Mouse (Mus musculus) c-Kit-negative CD71-positive TER-119-positive erythroid progenitor cells, embryonic 14.5 days (primary cell): ENCODE data around the gene 0610030E20Rik.
A peak's percentile ranks its signal among the peaks of the same experiment; 100 is the strongest.

Experiments
- DNase-seq: peaks from one replicate; pipeline ENCODE4 v3.0.0-alpha.2; 2013; ENCODE audit warnings: low read depth, low spot score

The 0610030E20Rik gene

DNA sequence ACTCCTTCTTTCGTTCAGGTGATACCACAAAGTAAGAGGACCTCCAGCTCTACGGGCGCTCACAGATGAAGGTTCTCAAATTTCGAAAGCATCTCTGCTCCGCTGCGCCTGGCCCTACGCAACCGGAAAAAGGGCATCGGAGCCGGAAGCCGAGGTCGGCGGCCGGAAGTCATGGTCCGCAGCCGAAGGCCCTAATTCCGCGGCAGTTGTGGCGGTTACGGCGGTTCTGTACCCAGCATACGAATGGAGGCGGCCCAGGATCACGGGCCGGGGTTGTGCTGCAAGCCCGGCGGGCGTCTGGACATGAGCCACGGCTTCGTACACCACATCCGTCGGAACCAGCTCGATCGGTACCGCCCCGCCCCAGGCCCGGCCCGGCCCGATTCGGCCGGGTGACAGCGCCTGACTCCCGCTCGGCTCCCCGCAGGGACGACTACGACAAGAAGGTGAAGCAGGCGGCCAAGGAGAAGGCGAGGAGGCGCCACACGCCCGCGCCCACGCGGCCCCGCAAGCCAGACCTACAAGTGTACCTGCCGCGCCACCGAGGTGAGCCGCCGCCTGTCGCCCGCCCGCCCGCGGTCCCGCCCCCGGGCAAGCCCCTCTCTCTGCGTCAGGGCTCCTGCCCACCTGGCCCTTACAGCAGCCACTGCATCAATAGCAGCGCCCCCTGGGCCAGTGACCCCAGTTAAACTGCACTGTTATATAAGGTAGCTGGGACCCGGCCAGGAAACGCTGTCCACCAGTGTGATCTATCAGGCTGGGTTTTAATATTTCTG is at the start of gene 0610030E20Rik:
TSS of gene 0610030E20Rik (plus strand) at position 152 of the 776 bp plus-strand sequence.
- DNase-seq: peak; percentile 60

DNA sequence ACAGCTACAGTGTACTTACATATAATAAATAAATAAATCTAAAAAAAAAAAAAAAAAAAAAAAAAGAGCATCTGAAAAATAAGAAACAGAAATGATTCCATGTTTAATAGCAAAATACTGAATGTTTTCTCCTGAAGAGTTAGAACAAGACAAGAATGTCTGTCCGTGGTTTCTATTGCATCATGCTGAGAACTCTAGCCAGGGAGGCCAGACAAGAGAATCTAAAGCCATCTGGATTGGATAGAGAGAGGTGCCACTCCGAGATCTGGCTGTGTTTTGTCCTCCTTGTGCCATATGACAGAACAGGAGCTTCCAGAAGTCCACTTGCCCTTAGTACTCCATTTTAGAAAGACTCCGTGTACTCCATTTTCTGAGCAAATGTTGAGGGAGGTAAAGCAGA is 49.3 kb upstream of the 0610030E20Rik start:
- DNase-seq: no peak

DNA sequence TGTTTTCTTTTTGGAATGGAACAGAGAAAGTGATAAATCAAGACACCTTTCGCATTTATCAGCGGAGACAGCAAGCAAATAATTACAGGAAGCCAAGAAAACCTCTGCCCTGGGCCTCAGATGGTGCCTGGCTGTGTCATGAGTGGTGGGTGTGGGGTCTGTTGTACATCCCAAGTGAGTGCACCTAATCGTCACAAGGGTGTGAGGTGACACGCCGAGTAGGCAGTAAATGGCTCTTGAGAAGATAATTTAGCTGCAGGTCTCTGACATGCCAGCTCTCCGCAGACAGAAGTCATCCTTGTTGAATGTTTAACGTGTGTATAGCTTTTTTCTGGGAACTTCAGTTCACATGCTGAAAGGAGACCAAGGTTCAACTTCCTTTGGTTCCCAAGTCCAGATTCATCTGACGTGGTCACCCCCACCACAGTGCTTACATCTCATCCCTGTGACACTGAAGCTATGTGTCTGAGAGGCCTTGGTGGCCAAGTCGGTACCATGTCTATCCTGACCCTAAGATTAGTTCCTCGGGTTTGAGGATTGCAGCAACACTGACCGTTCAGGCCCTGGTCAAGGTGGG is 44.7 kb upstream of the 0610030E20Rik start:
- no peak for DNase-seq

DNA sequence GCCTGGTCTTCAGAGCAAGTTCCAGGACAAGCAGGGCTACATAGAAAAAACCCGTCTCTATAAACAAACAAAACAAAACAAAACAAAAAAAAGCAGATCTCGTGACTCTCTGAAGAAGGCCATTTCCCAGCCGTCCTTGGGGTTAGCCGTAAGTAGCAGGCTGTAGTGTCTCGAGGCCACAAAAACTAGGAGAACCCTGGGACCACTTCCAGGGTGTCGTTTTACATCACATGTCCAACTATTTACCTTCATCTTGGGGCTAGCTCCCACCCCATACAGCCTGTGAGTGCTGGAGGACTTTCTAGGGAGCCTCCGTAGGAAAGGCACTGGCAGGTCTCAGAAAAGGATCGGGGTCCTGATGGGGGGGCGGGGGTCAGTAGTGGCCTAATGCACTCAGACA is 43.6 kb upstream of the 0610030E20Rik start:
- DNase-seq: no peak

DNA sequence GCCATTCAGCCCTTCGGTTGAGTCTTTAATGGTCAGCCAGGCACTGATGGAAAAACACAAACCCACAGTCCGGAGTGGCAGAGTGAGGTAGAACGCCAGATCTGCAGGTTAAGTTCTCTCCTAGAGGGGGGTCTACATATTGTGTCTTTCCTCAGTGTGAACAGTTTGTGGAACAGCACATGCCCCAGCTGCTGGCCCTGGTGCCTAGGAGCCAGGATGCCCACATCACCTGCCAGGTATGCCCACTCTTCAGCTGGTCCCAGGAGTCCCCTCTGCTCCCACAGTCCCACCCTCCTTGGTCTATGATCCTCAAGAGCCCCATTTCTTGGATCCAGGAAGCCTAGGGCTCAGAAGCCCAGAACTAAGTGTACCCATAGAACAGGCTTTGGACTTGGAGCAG is 34.9 kb upstream of the 0610030E20Rik start:
- no peak for DNase-seq

DNA sequence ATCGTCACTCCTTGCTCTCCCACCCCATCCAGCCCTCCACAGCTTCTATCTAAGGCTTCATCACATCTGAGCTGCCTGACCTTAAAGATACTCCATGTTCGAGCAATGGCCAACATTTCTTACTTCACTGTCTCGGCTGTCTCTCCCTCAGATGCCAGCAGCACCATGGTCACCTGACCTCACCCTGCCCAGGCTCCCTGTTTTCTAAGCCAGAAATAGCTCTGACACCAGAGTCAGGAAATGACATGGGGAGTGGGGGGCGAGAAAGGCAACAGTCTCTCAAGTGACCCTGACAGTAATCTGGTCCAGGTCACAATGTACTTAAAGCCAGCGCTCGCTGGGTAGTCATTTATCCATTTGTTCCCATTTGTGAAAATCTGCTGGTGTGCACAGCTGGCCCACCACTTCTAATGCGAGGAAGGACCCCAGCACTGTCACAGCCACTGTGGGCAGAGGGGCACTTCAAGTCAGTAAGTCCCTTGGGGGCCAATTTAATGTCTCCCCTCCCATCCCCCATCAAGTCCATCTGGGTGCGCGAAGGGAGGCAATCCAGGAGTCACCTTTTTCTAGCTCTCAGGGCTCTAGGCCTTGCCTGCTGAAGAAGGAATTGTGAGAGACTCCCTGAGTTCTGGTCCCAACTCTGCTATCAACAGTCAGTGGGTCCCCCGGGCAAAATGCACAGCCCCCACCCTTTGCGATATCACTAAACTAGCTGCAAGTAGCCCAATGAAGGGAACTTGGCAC is 33.8 kb upstream of the 0610030E20Rik start:
- no peak for DNase-seq

DNA sequence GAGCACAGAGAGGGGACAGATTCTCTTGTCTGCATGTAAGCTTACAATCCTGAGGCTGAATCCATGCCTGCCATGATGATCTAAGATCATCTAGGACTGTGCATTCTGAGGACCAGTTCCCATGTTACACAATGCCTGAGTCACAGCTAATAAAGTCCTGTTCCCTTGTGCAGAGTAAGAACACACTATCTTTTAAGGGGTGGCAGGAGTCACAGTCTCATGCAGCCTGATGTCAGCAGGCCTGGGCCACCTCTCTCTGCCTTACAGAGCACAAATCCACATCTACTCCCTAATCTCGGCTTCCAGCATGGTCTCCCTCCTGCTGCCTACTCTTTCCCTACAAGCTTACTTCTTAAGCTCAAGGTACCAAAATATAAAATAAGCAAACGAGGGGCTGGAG is 31.7 kb upstream of the 0610030E20Rik start:
- no peak for DNase-seq

DNA sequence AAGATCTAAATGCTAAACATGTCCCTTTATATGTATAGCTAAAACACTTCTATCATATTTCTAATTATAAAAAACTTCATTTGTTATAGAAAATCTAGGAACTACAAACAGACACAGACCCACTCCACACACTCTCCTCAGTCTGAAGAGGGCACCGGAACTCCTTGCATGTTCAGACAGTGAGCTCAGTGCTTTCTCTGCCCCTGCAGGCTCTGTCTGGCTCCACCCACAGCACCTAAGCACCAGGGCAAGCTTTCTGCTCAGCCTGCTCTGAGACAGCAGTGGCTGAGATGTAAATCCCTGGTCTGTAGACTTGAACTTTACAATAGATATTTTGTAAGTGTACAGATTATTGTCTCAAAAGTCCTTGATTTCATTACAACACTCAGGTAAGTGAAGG is 31.1 kb upstream of the 0610030E20Rik start:
- no peak for DNase-seq

DNA sequence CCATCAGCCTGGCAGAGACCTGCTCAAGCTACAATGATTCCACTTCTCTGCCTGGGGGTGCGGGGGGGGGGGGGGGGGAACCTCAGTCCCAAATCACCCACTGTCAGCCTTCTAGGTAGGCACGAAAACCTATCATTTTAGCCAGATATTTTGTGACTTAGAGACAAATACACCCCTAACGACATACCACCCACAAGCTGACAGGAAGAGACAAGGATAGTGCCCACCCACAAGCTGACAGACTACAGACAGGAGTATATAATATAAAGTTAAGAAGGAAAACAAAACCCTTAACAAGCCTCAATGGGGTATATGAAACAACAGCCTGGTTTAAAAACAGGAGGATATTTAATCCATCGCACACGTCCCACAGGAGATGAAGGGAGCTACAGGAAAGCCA is 28.7 kb upstream of the 0610030E20Rik start:
- no peak for DNase-seq

DNA sequence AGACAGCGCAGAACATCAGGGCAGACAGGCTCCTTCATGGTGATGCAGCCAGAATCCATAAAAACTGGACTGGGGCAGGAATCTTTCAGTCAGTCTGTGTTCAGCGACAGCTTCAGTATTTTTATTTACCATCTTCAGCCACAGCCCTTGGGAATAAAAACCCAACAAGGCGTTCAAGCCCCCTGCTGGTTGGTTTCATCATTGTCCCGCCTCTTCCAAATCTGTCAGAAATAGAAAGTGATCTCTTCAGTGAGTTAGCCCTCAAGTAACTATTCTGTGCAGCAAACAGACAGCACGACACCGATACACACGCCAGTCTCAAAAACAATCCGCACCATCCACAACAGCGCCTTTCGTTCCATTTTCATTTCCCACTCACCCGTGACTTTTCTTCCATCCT is 28.1 kb upstream of the 0610030E20Rik start:
- no peak for DNase-seq

DNA sequence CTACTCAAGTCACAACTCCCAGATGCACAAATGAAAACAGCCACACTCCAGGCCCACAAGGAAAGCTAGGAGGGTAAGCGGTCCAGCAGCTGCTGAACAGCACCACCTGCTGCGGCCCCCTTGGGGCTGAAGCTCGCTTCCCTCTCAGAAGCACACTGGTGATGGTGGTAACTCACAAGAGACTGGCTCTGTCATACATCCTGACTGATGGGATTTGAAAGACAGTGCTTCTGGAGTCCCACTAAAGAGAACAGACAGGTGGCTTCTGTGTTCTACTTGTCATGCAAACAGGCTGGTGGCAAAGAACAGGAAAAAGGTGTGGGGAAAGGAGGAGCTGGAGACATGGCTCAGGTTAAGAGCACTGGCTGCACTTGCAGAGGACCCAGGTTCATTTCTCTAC is 24.2 kb upstream of the 0610030E20Rik start:
- DNase-seq: no peak

DNA sequence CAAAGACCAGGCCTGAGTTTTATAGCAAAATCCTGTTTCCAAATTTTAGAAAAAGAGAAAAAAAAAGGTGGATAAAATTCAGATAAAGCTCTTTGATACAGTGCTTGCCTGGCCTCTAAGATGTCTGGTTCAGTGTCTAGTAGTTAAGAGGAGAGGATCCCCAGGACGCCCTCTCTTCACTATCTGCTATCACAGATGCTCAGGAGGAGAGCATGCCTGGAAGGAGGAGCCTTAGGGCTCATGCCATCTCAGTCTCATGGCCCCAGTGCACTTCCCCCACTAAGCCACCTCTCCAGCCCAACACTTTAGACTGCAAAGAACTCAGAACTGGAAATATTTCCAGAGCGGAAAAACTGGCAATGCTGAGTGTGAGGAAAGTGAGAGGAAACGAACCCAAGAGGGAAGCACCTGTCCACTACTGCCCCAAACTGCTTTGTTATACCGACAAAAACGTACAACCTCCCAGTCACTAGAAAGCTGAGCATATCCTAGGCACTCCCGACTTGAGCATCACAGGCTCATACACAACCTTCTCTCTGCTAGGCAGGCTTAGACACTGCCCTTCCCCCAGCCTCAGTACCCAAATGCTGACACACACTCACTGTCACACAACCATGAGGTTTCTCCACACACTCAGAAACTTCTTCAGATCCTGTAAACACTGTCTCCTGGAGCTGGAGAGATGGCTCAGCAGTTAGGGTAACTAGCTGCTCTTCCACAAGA is 23.2 kb upstream of the 0610030E20Rik start:
- peak; percentile 36 for DNase-seq

DNA sequence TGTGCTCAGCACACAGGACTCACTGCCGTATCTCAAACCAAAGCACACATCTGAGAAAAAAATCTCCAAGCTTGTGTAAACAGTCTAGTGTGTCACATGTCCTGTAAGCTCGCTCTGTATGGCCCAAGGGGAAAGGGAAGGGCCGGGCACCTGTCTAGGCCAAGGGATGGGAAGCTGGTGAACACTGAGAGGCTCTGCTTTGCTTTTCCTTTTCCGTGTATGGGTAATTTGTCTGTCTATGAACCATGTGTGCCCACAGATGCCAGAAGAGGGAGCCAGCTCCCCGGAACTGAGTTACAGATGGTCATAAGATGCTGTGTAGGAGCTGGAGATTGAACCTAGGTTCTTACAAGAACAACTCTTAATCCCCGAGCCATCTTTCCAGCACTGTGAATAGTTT is 20.8 kb upstream of the 0610030E20Rik start:
- DNase-seq: no peak

DNA sequence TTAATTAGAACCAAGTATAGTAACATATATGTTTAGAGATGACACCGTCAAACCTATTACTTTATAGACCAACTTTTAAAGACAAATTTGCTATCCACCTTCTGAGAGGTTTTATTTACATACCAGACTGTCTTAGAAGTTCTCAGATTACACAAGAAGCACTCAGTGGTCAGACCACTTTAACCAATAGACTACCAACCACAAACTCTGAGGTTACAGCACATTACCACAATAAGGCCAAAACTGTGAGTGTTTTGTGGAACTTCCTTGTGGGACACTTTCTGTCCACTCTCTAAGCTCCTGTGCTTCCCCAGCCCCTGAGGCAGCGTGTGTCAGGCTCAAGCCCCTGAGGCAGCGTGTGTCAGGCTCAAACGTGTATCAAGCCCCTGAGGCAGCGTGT is 18.1 kb upstream of the 0610030E20Rik start:
- no peak for DNase-seq

DNA sequence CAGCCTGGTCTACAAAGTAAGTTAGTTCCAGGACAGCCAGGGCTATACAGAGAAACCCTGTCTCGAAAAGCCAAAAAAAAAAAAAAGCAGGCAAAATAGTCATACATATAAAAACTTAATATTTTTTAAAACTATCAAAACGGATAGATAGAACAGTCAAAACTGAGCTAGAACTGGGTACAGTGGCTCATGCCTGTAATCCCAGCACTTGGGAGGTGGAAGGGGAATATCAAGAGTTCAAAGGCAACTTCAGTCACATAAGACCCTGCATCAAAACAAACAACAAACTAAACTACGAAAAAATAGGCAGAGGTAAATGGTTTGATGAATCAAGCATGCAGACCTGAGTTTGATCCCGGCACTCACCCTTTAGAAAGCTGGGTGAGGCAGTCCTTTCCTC is 17.0 kb upstream of the 0610030E20Rik start:
- DNase-seq: no peak

DNA sequence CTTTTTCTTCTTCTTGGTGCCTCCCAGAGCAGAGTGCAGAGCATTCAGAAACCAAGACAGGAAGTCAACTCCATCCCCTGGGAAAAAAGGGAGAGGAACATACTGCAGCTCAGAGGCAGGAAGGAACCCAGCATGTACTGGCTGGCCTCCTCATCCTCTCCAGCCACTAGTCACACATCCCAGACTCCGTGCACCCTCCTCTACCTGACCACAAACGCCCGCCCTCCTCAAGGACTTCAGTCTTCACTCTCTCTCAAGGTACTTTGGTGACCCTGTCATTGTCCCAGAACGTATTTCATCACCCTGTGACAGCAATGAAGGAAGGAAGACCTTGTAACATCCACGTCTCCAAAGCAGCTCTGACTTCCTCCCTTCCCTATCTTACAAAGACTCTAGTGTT is 14.0 kb upstream of the 0610030E20Rik start:
- no peak for DNase-seq

DNA sequence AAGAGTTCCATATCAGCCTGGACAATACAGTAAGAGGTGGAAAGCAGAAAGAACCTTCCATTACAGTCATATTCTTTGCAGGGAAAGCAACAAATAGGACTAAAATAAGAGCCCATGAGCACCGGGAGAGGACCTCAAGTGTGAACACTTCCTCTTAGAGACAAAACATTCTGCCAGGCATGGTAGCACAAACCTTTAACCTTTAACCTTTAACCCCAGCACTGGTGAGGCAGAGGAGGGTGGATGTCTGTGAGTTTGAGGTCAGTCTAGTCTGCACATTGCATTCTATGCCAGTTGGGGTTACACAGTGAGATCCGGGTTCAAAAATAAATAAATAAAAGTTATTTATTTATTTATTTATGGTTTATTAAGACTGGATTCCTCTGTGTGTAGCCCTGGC is 6.6 kb upstream of the 0610030E20Rik start:
- DNase-seq: no peak

DNA sequence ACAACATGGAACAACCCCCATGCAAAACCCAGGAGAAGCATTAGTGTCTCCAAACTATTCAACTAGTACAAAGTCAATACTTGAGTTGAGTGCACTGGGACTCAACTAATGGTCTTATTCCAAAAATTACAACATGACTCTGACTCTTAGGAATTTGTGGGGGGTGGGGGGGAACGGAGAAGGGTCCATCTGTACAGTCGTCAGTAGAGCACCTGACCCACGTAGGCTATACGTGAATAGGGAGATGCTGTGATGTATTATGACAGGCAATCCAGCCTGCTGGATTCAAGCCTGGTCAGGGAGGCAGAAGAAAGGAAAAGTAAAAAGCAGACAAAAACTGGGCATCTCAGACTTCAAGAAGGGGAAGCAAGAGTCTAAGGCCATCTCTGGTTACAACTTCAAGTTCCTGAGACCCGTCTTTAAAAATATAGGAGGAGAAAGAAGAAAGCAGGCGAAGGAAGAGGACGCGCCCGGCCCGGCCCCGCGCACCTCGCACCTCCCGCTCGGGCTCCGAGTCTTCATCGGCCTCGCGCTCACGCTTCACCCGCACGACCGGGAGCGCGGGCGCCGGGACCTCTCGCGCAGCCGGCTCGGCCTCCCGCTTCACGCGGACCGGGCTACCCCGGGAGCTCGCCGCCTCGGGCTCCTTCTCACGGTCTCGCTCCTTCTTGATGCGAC is 2.6 kb upstream of the 0610030E20Rik start:
- DNase-seq: no peak

DNA sequence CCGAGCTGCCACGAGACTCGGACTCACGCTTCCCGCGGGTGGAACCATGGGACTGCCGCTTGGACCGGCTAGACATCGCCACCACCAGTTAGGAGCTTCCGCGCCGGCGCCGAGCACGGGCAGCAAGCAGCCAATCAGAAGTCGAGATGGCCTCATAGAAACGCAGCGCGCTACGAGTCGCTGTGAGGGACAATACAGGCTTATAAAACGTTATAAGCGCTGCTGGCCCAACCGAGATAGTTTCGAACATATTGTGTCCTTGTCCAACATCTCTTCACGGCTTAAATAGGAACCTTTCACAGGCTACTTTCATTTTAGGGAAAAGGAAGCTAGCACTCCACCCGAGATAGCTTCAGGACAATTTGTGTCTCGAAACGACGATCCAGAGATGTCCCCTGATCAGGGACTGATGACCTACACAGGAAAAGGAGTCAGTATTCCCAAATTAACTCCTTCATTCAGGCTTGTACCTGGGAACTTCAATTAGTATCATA is 2.0 kb upstream of the 0610030E20Rik start, which contains the start of gene Usp39:
TSS of gene Usp39 (minus strand) at position 111 of the 494 bp plus-strand sequence.
- DNase-seq: peak; percentile 94

DNA sequence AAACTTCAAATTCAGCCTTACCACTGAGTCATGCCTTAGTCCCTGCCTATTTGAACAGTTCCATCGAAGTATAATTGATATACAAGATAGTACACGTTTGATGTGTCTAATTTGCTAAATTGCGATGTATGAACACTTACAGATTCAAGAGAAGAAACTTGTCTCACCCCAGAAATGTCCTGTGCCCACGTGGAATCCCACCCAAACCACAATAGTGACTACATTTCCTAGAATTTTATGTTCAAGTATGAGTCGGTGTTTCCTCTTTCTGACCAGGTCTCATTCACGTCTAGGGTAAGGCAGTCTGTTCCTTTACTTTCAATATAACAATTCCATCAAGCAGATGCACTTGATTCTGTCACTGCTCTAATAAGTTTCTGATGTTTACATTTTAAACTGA is 1.5 kb upstream of the 0610030E20Rik start:
- DNase-seq: peak; percentile 13

DNA sequence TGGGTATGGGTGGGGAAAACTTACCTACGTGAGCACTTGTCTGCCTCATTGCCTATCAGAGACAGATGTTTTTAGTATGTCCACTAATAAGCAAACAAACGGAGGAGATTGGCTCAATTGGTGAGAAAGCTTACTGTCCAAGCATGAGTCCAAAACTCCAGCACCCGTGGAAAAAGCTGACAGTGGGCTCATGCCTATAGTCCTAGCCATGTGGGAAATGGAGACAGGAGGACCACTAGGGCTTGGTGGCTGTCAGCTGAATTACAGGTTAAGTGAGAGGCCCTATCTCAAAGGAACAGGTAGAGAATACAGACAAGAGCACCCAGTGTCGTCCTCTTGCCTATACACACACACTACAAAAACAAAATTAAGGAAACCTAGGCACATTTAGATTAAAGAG is 856 bp upstream of the 0610030E20Rik start:
- DNase-seq: peak; percentile 15
